Mouse (Mus musculus) central nervous system, embryonic 14 days (tissue): ENCODE data around the gene Gm3486. TPM values are rescaled to one million over a fixed set of nuclear protein-coding genes. Genes with fewer than 3 reads are reported as not detected.

Experiments used
- polyA plus RNA-seq: library from polyadenylated mRNA; depleted of rRNA; stranded (reverse); fragments of >200 nt; gene quantifications from 2 replicates; pipeline ENCODE4 v1.2.3, GENCODE M21; 2012; rRNA removed

The Gm3486 gene
- polyA plus RNA-seq = not detected in 2 replicates

GRCm38 (mm10) chr14:41489385-41489784 lies at the start of gene Gm3486:
Gm3486 (minus strand) TSS chr14:41489485.

DNA sequence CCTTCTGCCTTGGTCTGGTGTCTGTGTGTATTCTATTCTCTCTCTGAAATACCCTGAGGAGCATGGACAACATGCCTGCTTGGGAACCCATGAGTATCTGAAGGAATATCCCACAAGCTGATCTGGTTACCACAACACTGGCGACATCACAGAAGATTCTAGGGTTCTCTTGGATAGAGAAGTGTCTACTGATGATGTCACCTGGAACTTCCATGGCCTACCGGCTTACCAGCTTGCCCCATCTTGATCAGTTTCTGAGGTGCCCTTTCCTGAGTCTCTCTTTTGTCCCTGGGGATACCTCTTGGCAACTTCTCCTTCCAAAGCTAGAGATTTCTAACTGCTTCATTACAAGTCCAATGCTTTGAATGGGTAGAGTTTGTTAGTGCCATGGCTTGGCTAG lies 35.9 kb downstream of the Gm3486 start, which contains the start of gene Gm7954:
Gene Gm7954, minus strand, starts transcription at position 101 of the 400 bp plus-strand sequence.

Other genes with a start within 250 kb of the Gm3486 start
- gene Gm2832, start 210.7 kb downstream of the Gm3486 start, polyA plus RNA-seq = 0.18 and 0.26 TPM in 2 replicates
- not detected in 2 replicates for gene Gm5798, start 140.9 kb downstream of the Gm3486 start, polyA plus RNA-seq
- not detected in 2 replicates for gene Gm7945, start 103.1 kb downstream of the Gm3486 start, polyA plus RNA-seq
- not detected in 2 replicates for gene Gm6482, start 81.2 kb downstream of the Gm3486 start, polyA plus RNA-seq
- not detected in 2 replicates for gene Gm7954, start 36.0 kb downstream of the Gm3486 start, polyA plus RNA-seq
- gene Gm7970, start 66.1 kb upstream of the Gm3486 start, polyA plus RNA-seq = not detected in 2 replicates
- gene 1700049E17Rik2, start 83.7 kb upstream of the Gm3486 start, polyA plus RNA-seq = not detected in 2 replicates
- not detected in 2 replicates for gene Gm3072, start 135.1 kb upstream of the Gm3486 start, polyA plus RNA-seq
- gene Gm3676, start 157.0 kb upstream of the Gm3486 start, polyA plus RNA-seq = not detected in 2 replicates
- not detected in 2 replicates for gene Gm8068, start 212.4 kb upstream of the Gm3486 start, polyA plus RNA-seq